Mouse (Mus musculus): ENCODE results near the gene Gse1. TPM values are rescaled to one million over a fixed set of nuclear protein-coding genes. Genes with fewer than 3 reads are reported as not detected.

The Gse1 gene
- polyA plus RNA-seq, 1 experiment from 2014 or later: 22.2 TPM

DNA sequence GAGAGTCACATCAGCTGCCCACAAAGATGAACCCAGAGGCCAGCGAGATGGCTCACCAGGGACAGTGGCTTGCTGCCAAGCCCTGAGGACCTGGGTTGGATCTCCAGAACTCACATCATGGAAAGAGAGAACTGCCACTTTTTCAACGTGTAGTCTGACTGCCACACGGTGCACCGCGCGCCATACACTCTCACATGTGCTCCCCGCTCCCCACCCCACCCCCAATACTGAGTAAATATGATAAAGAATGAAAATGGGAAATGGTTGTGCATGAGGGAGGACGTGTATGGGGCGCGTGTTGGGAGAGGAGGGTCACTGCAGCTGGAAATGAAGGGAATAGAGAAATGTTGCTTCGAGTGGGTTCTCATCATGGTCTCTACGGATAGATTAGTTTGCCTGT lies 241.9 kb downstream of the Gse1 start:
- no peak overlapping the region for H3K4me3 ChIP-seq (ENCODE audit: low read depth, low read length)
- no peak for ATAC-seq (replicated peaks; ENCODE audit: low FRiP score)
- H3K27ac ChIP-seq (ENCODE audit: low read depth, low read length): no peak overlapping the region
- H3K4me1 ChIP-seq (replicated peaks; ENCODE audit: control insufficient read depth, insufficient read depth, low read length): peaks cover 25% of the 10 kb centered on the region
- H3K9ac ChIP-seq (ENCODE audit: low read length): no peak overlapping the region
- WGBS: 93% methylated on average over 12 of the region's 12 CpGs
- H3K27me3 ChIP-seq (ENCODE audit: control insufficient read depth, insufficient read depth, low read length): peaks cover 2% of the 10 kb centered on the region; the same call in 1 of the 2 replicates
- H3K36me3 ChIP-seq (ENCODE audit: control insufficient read depth, insufficient read depth, low read length): no peaks in the 10 kb centered on the region
- H3K9me3 ChIP-seq (ENCODE audit: control insufficient read depth, low read length): no peaks in the 10 kb centered on the region
- no peak for DNase-seq (ENCODE audit: low spot score)
- no peak overlapping the region for H3K4me2 ChIP-seq (ENCODE audit: low read depth, low read length, severe bottlenecking)

DNA sequence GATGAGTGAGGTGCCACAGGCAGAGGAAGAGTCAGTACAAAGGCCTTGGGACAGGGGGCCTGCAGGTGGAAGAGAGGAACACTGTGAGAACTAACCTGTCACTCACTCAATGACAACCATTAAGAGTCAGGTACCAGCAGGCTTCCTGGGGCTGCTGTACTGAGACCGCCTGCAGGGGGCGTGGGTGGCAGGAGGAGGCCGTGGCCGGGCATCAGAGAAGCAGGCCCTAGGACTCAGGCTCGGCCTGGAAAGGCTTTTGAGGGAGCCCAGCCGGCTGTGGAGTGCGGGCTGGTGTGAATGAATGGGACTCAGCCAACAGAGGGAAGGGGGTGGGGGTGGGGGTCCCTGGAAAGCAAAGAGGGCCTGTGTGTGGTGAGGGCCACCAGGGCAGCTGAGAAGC lies 242.9 kb downstream of the Gse1 start:
- Histone ChIP-seq H3K27me3 (ENCODE audit: control insufficient read depth, insufficient read depth, low read length) (peaks cover 2% of the 10 kb centered on the region; the same call in 1 of the 2 replicates), H3K9ac (ENCODE audit: low read length) (no peak overlapping the region), H3K27ac (ENCODE audit: low read depth, low read length) (0 out of 2 replicates have a peak overlapping the region, but pooled peaks have one; percentile 6), H3K4me1 (replicated peaks; ENCODE audit: control insufficient read depth, insufficient read depth, low read length) (peaks cover 20% of the 10 kb centered on the region), H3K36me3 (ENCODE audit: control insufficient read depth, insufficient read depth, low read length) (no peaks in the 10 kb centered on the region), H3K9me3 (ENCODE audit: control insufficient read depth, low read length) (no peaks in the 10 kb centered on the region), H3K4me2 (ENCODE audit: low read depth, low read length, severe bottlenecking) (0 out of 2 replicates have a peak overlapping the region, but pooled peaks have one; percentile 21), H3K4me3 (ENCODE audit: low read depth, low read length) (no peak overlapping the region)
- 4% methylated on average over 7 of the region's 7 CpGs for WGBS
- ATAC-seq (replicated peaks; ENCODE audit: low FRiP score): peak; percentile 64
- DNase-seq (ENCODE audit: low spot score): peak; percentile 83

DNA sequence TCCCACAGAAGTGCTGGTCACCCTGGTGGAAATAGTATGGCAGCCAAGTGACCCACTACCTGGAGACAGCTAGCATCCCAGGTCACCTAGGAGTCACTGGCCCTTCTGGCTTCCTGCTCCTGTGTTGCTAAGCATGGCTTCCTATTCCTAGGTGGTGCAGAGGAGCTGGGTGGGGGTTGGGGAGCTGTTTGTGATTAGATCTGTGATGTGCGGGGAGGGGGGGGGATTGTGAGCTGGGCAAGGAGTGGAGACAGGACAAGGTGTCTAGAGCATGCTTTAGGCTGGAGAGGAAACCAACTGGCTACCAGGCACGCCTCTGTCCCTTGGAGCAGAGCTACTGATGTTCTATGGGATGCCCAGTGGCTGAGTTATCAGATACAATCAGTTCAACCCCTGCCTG lies 243.5 kb downstream of the Gse1 start:
- Histone ChIP-seq H3K27me3 (ENCODE audit: control insufficient read depth, insufficient read depth, low read length) (peaks cover 2% of the 10 kb centered on the region; the same call in 1 of the 2 replicates), H3K4me3 (ENCODE audit: low read depth, low read length) (no peak overlapping the region), H3K9ac (ENCODE audit: low read length) (no peak overlapping the region), H3K9me3 (ENCODE audit: control insufficient read depth, low read length) (no peaks in the 10 kb centered on the region), H3K36me3 (ENCODE audit: control insufficient read depth, insufficient read depth, low read length) (no peaks in the 10 kb centered on the region), H3K4me1 (replicated peaks; ENCODE audit: control insufficient read depth, insufficient read depth, low read length) (peaks cover 22% of the 10 kb centered on the region), H3K27ac (ENCODE audit: low read depth, low read length) (peak overlapping the region; percentile 32; the same call in 1 of the 2 replicates), H3K4me2 (ENCODE audit: low read depth, low read length, severe bottlenecking) (no peak overlapping the region)
- WGBS: 48% methylated on average over 2 of the region's 2 CpGs
- ATAC-seq (replicated peaks; ENCODE audit: low FRiP score) (no peak), DNase-seq (ENCODE audit: low spot score) (no peak)

DNA sequence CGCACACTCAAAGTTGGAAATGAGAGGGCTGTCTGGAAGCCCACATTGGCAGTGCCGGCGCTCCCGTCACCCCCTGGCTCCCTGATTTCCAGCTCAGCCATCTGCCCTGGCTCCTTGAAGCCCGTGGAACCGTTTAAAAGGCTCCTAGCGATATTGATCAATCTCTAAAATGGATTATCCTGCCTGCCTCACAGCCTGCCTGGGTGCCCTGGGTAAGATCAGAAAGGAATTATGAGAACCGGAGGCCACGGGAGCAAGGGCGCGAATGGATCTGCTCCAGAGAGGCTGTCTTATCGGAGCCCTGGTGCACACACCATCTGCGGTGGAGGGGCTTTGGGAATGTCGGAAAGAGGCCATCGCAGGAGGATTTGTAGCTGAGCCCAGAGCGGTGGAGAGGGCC lies 244.0 kb downstream of the Gse1 start:
- Histone ChIP-seq H3K4me2 (ENCODE audit: low read depth, low read length, severe bottlenecking) (no peak overlapping the region), H3K4me3 (ENCODE audit: low read depth, low read length) (no peak overlapping the region), H3K9ac (ENCODE audit: low read length) (no peak overlapping the region), H3K27ac (ENCODE audit: low read depth, low read length) (peak overlapping the region; percentile 32; the same call in 1 of the 2 replicates), H3K9me3 (ENCODE audit: control insufficient read depth, low read length) (no peaks in the 10 kb centered on the region), H3K27me3 (ENCODE audit: control insufficient read depth, insufficient read depth, low read length) (peaks cover 2% of the 10 kb centered on the region; the same call in 1 of the 2 replicates), H3K4me1 (replicated peaks; ENCODE audit: control insufficient read depth, insufficient read depth, low read length) (peaks cover 26% of the 10 kb centered on the region), H3K36me3 (ENCODE audit: control insufficient read depth, insufficient read depth, low read length) (no peaks in the 10 kb centered on the region)
- WGBS: 47% methylated on average over 16 of the region's 16 CpGs
- ATAC-seq (replicated peaks; ENCODE audit: low FRiP score) (no peak), DNase-seq (ENCODE audit: low spot score) (no peak)

DNA sequence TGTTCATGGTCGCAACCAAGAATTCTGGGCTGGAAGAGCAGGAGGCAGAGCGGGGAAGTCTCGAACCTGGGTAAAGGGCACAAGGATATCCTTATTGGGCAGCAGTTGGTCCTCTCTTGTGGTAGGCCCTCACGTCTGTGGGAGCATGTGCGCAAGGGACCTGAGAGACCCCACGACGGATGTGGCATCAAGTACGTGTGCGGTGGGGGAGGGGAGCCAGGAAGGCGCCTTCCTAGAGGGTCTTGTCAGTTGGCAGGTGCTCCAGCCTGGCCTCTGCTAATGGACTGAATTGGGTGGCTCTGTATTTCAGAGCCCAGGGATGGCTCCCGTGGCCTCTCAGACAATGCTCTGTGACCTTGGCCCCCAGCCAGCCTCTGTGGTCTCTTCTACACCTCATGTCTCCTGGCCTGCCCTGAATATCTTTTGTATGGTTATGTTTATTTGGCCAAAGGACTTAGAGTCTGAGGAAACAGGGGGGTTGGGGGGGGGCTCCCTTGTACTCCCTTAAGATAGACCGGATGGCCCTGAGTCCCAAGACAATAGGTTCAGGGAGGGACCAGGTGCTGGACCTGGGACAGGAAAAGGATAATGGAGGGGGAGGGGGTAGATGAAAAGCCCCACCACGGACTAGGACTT lies 245.6 kb downstream of the Gse1 start:
- DNase-seq (ENCODE audit: low spot score) (no peak), ATAC-seq (replicated peaks; ENCODE audit: low FRiP score) (no peak)
- Histone ChIP-seq H3K9me3 (ENCODE audit: control insufficient read depth, low read length) (no peaks in the 10 kb centered on the region), H3K27me3 (ENCODE audit: control insufficient read depth, insufficient read depth, low read length) (peaks cover 2% of the 10 kb centered on the region; the same call in 1 of the 2 replicates), H3K4me1 (replicated peaks; ENCODE audit: control insufficient read depth, insufficient read depth, low read length) (peaks cover 34% of the 10 kb centered on the region), H3K4me3 (ENCODE audit: low read depth, low read length) (no peak overlapping the region), H3K27ac (ENCODE audit: low read depth, low read length) (no peak overlapping the region), H3K36me3 (ENCODE audit: control insufficient read depth, insufficient read depth, low read length) (no peaks in the 10 kb centered on the region), H3K9ac (ENCODE audit: low read length) (no peak overlapping the region), H3K4me2 (ENCODE audit: low read depth, low read length, severe bottlenecking) (no peak overlapping the region)
- 86% methylated on average over 13 of the region's 13 CpGs for WGBS

DNA sequence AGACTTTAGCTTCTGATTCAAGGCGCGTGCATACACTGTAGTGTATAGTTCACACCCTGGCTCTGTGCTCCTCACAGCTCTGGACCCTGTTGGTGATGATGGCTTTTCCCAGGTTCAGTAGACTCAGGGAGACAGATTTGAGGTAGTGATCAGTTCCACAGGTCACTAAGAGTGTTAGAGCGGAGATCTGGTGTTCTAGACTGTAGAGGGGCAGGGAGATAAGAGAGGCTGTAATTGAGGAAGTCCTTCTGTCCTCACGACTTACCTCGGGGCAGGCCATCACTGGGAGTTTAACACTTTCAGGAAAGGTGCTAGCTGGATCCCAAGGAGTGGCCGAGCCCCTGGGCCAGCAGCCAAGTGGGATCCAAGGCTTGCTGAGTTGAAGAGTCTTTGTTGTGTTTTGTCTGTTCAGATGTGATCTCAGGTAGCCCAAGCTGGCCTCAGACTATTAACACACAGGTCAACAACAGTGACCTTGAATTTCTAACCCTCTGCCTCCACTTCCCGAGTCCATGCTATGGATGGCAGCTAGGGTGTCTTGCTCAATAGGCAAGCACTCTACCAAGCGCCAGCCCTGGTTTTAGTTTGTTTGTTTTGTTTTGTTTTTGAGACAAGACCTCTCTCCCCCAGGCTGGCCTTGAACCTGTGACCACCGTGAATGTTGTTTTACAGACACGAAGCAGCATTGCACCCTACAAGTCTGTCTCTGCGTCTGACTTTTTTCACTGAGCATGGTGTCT lies 246.4 kb downstream of the Gse1 start:
- ATAC-seq (replicated peaks; ENCODE audit: low FRiP score): no peak
- WGBS: 85% methylated on average over 11 of the region's 11 CpGs
- DNase-seq (ENCODE audit: low spot score): no peak
- H3K4me2 ChIP-seq (ENCODE audit: low read depth, low read length, severe bottlenecking): no peak overlapping the region
- no peak overlapping the region for H3K9ac ChIP-seq (ENCODE audit: low read length)
- peaks cover 2% of the 10 kb centered on the region; the same call in 1 of the 2 replicates for H3K27me3 ChIP-seq (ENCODE audit: control insufficient read depth, insufficient read depth, low read length)
- no peak overlapping the region for H3K4me3 ChIP-seq (ENCODE audit: low read depth, low read length)
- no peaks in the 10 kb centered on the region for H3K36me3 ChIP-seq (ENCODE audit: control insufficient read depth, insufficient read depth, low read length)
- no peak overlapping the region for H3K27ac ChIP-seq (ENCODE audit: low read depth, low read length)
- H3K9me3 ChIP-seq (ENCODE audit: control insufficient read depth, low read length): no peaks in the 10 kb centered on the region
- H3K4me1 ChIP-seq (replicated peaks; ENCODE audit: control insufficient read depth, insufficient read depth, low read length): peaks cover 34% of the 10 kb centered on the region

DNA sequence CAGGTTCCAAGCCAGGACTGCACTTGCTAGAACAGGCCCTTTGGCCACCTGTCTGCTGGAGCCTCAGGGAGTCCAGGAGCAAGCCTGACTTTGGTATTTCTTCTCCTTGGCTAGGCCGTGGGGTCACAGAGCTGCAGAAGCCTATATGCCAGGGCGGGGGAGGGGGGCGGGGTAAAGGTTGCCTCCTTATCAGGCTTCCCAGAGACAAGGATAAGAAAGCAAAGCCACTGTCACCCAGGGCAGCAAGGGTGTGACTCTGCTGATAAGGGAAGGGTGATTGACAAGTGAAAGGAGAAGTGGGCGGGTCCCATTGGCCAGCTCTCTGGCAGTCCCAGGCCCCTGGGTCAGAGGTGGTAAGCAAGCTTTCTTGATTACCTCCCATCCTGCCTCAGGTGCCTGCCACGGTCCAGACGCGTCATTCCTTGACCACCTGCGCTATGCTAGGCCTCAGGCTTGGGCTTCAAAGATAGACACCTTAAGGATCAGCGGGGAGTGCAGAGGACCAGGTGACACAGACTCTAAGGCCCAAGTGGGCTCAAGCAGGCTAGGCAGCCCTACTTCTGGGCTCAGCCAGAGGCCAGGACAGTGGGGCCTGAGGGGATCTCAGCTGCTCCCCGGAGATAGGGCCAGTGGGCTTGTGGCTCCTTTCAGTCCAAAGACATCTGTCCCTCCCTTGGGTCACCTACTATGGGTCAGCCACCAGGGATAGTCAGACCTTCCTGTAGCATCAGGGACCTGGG lies 247.4 kb downstream of the Gse1 start:
- Histone ChIP-seq H3K27me3 (ENCODE audit: control insufficient read depth, insufficient read depth, low read length) (peaks cover 2% of the 10 kb centered on the region; the same call in 1 of the 2 replicates), H3K9me3 (ENCODE audit: control insufficient read depth, low read length) (no peaks in the 10 kb centered on the region), H3K4me2 (ENCODE audit: low read depth, low read length, severe bottlenecking) (no peak overlapping the region), H3K36me3 (ENCODE audit: control insufficient read depth, insufficient read depth, low read length) (no peaks in the 10 kb centered on the region), H3K4me1 (replicated peaks; ENCODE audit: control insufficient read depth, insufficient read depth, low read length) (peaks cover 34% of the 10 kb centered on the region), H3K9ac (ENCODE audit: low read length) (no peak overlapping the region), H3K27ac (ENCODE audit: low read depth, low read length) (no peak overlapping the region; the same call in 1 of the 2 replicates), H3K4me3 (ENCODE audit: low read depth, low read length) (no peak overlapping the region)
- ATAC-seq (replicated peaks; ENCODE audit: low FRiP score) (peak; percentile 6; the same call in 1 of the 2 replicates), DNase-seq (ENCODE audit: low spot score) (no peak)
- WGBS: 76% methylated on average over 10 of the region's 10 CpGs
